Mouse (Mus musculus) kidney, postnatal 36 days (tissue): ENCODE measurements at regions not wholly inside any gene's neighbourhood (a gene's known extent, or its start where the extent isn't known, plus 50 kb on each side); places are given as distances from the start of the nearest gene placed in this dataset.

Experiments
- DNase-seq, 2 experiments: peaks; one replicate each; pipeline ENCODE4 v3.0.0; 2021 to 2022; ENCODE audit warnings: mixed read lengths in 2 of 2

DNA sequence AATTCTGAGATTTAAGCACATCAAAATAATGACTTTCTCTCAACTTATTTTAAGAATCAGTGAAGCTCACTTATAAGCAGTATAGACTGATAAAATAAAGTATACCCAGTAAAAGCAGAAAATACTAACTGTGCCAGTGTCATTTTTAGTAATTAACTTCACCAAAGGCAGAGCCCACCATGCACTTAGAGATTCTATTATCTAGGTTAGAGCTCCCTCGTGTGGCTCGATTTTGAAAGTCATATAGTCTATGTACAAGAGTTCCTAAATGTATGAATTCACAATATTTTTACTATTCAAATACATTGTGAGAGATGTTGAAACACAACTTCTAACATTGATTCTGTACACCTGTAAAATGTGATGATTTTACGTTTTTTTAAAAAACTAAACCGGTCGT lies 589.3 kb downstream of the Kcnj3 start:
- DNase-seq: peak in 1 of 2 experiments; percentile 31

DNA sequence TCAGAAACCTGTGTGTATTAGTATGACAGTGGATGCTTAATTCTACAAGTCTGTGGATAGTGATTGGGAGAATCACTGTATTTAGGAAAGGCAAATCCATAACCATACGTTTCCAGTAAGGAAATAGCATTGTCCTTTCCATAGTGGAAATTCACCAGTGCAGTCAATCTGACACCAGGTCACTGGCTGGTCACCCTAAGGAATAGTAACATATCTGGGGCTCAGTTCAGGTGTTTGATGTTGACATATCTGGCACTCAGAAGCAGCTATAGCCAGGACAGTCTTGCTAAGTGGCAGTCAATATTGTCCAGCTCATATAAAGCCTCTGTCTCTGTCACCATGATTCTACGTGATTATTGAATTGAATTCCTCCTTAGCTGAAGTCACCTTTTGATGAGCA lies 593.2 kb downstream of the Kcnj3 start:
- DNase-seq: no peak
